Mouse (Mus musculus) ovary, adult 2 months (tissue): Measurements from ENCODE around the gene Eya3. TPM values are rescaled to one million over a fixed set of nuclear protein-coding genes. Genes with fewer than 3 reads are reported as not detected.

Source experiments
- polyA plus RNA-seq: library from polyadenylated mRNA; depleted of rRNA; stranded (reverse); fragments of >200 nt; gene quantifications from 2 replicates; pipeline ENCODE4 v1.2.3, GENCODE M21; 2012; rRNA removed

The Eya3 gene
- 23.4 and 51.3 TPM in 2 replicates for polyA plus RNA-seq

GRCm38 (mm10) chr4:132638461-132639190, at the start of gene Eya3:
Gene Eya3, plus strand, starts transcription at chr4:132638987.

GRCm38 (mm10) chr4:132732148-132732684, 93.4 kb downstream of the Eya3 start, which contains the start of gene Xkr8:
Gene Xkr8, minus strand, starts transcription at chr4:132732546.

GRCm38 (mm10) chr4:132756974-132757373, 118.2 kb downstream of the Eya3 start, which contains the start of gene Smpdl3b:
Gene Smpdl3b, minus strand, starts transcription at chr4:132757252.

GRCm38 (mm10) chr4:132767914-132768876, 129.4 kb downstream of the Eya3 start, which contains the start of gene Rpa2:
Gene Rpa2, plus strand, starts transcription at chr4:132768332.

Other genes starting within 250 kb of the Eya3 start
- gene Phactr4, start 216.5 kb upstream of the Eya3 start, polyA plus RNA-seq = 7.0 and 8.8 TPM in 2 replicates
- 3.6 and 5.5 TPM in 2 replicates for gene Med18, start 175.1 kb upstream of the Eya3 start, polyA plus RNA-seq
- gene Sesn2, start 128.5 kb upstream of the Eya3 start, polyA plus RNA-seq = 15.5 and 17.6 TPM in 2 replicates
- 92.5 and 111 TPM in 2 replicates for gene Atpif1, start 105.3 kb upstream of the Eya3 start, polyA plus RNA-seq
- 12.0 and 21.1 TPM in 2 replicates for gene Dnajc8, start 103.4 kb upstream of the Eya3 start, polyA plus RNA-seq
- 6.3 and 7.9 TPM in 2 replicates for gene Ptafr, start 74.9 kb upstream of the Eya3 start, polyA plus RNA-seq
- 12.8 and 13.8 TPM in 2 replicates for gene Xkr8, start 93.6 kb downstream of the Eya3 start, polyA plus RNA-seq
- 50.0 and 79.8 TPM in 2 replicates for gene Smpdl3b, start 118.3 kb downstream of the Eya3 start, polyA plus RNA-seq
- gene Rpa2, start 129.3 kb downstream of the Eya3 start, polyA plus RNA-seq = 16.6 and 22.2 TPM in 2 replicates
- 4.1 and 4.5 TPM in 2 replicates for gene Themis2, start 157.4 kb downstream of the Eya3 start, polyA plus RNA-seq
- gene Ppp1r8, start 204.2 kb downstream of the Eya3 start, polyA plus RNA-seq = 28.8 and 38.3 TPM in 2 replicates
- 14.7 and 15.3 TPM in 2 replicates for gene Stx12, start 245.5 kb downstream of the Eya3 start, polyA plus RNA-seq